Mouse (Mus musculus) gastrocnemius, postnatal 4 days (tissue): ENCODE measurements at regions not wholly inside any gene's neighbourhood (a gene's known extent, or its start where the extent isn't known, plus 50 kb on each side); places are given as distances from the start of the nearest gene placed in this dataset.

ENCODE experiments used
- DNase-seq, 2 experiments: peaks; one replicate each; pipeline ENCODE4 v3.0.0; 2021 to 2022; ENCODE audit warnings: low spot score in 2 of 2, mixed read lengths in 2 of 2

DNA sequence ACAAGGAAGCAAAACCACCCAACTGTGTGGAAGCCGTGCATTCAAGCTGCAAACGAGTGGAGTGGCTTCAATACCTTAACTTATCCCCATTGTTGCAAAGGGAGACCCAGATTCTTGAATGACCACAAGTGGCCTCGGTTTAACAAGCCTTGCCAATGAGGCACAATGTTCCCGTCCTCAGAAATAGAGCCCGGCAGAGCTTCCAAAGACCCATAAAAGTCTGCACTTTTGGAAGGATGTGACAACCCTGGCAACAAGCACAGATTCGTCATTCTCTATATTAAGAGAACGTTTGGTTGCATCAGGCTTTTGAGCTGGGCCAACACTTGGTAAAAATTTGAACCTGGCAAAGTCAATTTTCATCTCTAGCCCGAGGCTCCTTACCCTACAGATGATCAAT, 108.9 kb upstream of the Bcl6 start:
- DNase-seq, result no peak

DNA sequence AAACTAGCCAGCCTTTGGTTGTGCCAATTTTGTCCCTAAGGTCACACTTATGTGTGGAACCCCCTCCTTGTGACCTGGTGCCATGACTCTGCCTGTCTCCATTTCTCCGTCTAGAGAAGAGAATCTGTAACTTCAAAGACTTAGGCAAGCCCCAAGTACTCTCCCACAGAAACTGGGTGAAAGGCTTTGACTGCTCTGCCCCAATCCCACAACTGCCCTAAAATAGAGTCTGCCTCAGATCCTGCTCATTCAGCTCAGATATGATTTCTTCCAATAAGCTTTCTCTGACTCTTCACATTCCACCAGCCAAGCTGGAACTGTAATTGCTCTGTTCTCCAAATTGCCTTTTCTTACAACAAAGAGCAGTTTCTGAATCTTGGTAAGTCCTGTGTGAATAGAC, 107.4 kb upstream of the Bcl6 start:
- DNase-seq, result no peak

DNA sequence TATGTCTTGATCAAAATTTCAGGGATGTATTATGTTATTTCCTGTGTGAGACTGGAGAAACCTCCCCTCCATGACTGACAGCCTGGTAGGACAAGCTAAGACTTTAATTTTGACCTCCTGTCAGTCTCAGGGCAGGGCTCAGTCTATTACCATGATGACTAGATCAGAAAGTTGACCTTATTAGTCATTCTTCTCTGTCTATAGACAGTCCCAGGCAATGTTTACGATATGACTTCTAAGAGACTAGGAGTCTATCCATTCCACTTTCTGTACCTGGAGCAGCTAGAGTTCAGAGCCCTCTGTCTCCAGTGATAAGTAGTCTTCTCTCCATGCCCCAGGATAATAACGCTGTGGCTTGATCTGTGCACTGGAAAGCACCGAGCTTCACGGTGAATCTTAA, 107.0 kb upstream of the Bcl6 start:
- DNase-seq, result no peak

DNA sequence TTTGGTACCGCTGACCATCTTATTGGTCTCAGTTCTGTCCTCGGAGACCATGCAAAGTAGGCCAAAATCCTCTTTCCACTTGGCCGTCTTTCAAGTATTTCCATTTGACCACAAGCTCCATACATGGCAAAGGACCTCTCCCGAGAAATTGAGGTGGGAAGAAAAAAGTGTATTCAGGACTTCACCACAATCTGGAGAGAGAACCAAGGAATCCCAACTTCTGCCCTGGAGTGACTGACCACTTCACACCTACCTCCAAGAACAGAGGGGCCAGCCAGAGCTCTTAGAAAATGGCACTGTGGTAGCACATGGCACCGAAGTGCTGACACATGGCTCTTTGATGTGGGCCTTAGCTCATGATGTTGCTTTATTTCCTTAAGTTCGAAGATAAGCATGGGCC, 105.9 kb upstream of the Bcl6 start:
- DNase-seq, result no peak

DNA sequence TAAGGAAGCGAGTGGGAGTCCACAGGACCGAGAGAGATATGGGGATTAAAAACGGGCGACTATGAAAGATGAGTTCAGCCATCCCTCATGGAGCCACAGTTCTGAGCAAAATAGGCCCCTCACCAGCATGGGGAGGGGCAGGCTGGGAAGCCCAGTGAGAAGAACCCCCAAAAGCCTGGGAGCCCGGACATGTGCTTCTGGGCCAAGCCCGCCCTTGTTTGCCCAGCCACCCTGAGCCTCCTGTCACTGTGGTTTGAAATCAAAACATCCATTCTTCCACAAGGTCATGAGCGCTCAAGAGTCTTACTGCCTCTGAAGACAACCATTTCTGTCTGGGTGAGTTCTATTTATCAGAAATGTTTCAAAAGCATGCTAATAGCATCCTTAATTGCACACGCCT, 105.0 kb upstream of the Bcl6 start:
- DNase-seq, result no peak

DNA sequence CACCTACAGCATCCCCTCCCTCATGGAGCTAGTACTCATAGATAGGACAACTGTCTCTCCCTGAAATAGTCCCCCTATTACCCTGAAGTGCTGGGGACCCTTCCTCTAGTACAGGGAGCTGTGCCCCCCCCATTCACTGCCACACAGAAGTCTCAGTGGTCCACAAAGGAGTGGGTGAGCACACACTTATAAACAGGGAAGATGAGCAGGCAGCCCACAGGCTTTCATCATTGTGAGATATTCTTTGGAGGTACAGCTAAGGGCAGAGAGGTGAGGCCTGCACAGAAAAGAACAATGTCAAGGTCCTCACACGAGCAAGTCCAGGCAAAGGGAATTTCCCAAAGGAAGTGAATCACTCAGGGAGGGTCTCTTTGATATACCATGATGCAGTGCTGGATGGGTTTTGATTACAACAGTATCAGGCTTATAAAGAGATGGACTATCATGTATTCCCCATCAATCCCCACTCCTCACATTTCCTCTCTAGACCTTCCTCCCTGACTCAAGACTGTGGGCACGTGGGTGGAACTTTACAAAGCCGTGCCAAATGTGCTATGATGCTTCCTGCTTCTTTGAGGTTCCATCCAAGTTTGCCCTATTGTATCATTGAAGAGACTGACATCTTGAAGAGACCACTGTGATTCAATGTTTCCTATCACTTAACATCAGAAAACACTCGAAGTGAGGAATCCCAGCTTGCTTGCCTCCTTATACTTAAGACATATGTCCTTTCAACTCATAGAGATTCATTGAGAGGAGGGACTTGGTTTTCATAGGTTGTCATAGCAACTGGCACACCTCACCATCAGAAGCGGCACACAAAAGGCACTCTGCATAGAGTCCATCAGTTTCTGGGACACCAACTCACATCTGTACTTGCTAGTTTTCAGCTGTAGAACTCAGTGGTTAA, 104.2 kb upstream of the Bcl6 start:
- DNase-seq, result no peak

DNA sequence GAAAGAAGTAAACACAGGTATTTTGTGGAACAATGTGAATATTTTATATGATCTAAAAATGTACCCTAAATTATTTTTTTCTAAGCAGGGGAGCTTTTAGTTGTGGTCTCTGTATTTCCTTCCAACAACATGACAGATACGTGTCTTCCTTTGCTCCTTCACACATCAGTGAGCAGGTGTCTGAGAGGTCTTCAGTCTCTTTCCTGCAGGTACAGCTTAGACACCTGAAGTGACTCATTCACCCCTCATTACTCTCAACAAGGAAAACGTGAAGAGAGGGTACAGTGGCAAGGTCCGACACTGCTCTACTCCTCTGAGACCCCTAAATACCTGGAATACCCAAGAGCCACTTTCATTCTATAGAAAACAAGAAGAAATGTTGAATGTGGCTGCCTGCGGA, 103.5 kb upstream of the Bcl6 start:
- DNase-seq, result no peak

DNA sequence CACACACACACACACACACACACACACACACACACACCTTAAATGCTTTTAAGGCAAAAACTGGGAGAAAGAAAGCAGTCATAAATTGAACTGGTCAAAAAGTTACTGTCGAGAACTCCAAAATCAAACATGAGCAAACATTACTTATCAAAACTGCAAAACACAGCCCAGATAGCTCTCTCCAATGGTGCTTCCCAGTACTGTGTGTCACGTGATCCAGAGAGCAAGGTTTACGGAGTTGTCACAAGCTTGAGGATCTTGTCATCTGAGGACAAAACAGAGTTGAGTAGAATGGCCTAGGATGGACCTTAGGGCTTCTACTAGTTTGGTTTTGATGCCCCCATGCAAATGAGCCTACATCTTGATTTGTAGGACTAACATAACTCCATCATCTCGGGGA, 102.3 kb upstream of the Bcl6 start:
- DNase-seq, result no peak

DNA sequence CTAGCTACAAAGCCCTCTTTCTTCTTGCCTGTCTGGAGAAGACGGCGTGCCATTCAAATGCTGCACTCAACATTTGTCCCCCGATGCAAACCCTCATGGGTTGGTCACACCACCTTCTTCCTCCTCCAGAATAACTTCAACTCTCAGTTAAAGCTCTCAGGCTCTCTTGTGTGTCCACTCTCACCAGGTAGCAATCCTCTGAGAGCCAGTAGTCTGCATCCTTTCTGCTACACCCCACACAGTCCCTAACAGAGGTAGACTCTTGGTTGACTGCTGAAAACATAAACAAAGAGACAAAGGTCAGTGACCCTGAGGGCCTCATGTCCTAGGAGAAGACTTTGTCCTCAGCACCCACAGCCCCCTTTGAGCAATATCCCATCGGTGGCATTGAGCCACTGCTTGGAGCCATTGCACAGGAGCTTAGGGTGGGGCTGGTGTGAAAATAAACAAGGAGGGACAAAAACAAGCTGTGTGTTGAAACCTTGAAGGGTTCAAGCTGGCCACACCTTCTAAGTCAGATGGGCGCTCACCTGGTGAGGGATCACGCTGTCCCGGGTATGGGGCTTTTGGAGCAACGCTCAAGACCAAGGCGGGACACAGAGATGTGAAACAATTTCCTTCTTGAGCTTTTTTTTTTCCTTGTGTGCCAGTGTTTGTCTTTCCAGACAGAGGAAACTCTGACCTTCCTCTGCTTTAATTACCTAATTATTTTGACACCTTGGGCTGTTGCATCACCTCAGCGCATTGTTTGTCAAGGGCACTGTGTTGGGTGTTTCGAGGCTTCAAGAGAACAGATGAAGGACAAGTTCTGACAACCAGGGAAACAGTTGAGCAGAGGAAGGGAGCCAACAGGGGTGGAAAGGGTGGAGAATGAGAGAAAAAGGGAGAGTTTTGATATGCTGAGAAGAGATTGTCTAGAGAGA, 101.4 kb upstream of the Bcl6 start:
- no peak for DNase-seq

DNA sequence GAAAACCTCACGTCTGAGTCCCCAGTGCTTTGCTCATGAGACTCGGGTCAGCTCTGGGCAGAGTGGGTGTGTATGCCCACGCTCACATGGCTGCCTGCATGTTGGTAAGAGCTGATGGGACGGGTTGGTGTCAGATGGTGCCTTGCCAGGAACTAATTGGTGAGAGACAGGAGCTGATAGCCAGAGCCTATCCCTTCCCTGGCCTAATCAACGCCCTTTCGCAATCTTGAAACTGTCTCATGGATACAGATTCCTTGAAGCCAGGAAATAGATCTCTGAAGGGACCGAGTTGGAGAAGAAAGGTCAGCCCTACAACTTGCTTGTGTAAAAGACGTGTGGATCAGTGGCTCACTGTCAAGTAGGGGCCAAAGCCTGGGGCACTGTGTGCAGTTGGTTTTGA, 95.3 kb upstream of the Bcl6 start:
- DNase-seq, result no peak

DNA sequence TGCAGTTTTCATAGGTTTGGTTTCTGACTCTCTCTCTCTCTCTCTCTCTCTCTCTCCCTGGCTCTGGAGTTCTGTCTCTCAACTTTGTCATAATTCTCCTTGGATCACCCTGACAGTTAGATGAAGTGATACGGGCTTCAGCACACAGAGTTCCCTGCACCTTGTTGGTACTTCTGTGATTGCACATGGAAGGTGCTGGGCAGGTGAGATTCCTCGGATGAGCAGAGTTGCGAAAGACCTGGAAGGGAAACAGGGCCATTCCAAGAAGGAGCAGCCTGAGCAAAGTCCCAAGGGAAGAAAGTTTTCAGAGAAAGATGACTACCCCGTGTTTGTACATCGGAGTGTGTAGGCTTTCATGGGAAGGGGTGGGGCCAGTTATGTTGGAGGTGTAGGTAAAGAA, 91.8 kb upstream of the Bcl6 start:
- no peak for DNase-seq

DNA sequence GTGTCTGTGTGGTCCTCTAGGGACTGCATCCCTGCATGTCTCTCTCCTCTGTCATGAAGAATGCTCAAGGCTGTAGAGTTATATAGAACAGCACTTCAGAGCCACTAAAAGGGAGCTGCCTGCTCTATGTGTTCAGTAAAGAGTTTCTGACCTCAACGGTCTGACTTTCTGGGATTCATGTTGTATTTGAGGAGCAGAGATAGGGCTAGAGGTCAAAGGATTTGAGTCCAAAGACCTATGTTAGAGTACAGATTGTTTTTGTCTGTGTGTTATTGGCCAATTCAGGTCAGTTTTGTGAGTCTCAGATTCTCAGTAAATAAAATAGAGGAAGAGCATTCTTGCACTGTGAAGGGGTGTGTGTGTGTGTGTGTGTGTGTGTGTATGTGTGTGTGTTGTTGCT, 90.0 kb upstream of the Bcl6 start:
- DNase-seq, result no peak

DNA sequence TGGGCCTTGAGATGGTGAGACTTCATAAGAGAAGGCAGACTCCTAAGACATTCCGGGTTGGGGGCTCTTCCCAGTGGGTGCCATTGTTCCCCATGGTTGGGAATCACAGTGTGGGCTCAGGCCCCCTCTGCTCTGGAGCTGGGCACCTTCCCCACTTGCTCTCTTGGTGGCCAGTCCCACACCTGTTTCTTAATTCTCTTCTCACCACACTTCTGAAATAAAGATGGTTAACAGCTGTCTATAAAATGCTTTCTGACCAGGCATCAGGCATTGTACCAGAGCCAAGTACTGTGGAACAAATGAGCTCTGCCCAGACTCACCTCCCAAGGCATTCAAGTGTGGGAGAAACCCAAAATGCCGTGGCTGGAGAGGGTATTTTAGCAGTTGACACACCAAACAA, 88.8 kb upstream of the Bcl6 start:
- DNase-seq, result no peak

DNA sequence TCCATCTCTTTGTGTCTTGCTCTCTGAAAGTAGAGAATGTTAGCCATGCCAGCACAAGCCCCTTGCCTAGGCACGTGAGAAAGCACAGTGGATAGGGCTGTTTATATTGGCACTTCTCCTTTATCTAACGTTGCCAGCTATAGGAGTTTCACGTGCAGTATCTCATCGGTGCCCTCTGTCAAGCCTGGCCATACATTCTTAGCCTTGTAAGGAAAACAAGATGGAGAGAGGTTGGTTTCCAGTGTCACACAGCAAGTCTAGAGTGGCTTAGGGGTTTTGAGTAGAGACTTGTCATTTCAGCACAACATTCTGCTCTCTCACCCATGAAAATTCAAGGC, 88.1 kb upstream of the Bcl6 start:
- no peak for DNase-seq

DNA sequence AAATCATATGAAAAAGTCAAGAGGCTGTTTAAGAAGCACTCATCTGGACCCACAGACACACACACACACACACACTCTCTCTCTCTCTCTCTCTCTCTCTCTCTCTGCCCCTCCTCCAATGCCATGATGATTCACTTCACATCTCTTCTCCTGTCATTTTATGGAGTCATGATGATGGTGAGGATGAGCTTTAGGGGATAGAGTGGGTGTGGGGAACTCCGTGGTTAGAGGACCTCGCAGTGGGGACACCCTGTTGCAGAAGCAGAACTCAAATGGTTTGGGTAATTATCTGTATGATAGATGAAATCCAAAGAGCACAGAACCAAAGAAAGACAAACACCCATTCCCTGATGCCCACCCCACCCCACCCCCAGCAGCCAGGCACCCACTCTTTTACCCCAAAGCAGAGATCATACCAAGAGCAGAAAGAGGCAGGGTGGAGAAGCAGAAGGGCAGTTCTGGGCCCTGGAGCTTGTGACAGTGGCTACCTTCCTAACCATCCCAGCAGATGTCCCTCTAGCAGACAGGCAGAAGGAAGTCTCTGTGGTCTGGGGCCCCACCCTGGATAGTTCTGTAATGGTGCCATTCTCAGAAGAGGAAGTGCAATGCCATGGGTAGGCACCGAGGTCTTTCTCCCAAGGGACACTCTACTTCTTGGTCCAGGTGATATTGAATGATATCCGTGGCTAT, 87.6 kb upstream of the Bcl6 start:
- no peak for DNase-seq

DNA sequence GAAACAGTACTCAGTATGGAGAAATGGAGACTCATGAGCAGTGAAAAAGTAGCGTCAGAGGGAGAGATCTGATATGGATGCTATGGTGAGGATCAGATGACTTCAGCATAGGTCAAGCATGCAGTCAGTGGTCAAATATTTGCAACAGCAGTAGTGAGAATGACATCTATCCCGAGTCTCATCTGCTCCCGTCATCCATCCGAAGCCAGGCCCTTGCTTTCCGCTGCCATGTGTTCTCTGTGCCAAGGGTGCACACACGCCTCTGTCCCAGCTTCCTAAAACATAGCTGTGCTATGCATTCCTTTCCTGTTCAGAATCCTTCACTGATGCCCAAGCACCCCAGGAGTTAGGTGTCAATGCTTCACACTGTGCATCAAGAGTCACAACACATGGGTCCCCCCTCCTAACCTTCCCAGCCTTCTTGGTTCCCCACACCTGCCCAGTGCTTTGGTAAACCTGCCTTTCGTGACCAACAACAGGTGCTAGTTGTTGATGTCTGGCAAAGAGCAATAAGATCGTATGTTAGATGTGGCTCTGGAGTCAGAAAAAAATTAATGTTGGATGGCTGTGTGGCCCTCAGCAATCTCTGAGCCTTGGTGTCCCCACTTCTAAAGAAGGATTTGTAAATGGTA, 85.1 kb upstream of the Bcl6 start:
- no peak for DNase-seq

DNA sequence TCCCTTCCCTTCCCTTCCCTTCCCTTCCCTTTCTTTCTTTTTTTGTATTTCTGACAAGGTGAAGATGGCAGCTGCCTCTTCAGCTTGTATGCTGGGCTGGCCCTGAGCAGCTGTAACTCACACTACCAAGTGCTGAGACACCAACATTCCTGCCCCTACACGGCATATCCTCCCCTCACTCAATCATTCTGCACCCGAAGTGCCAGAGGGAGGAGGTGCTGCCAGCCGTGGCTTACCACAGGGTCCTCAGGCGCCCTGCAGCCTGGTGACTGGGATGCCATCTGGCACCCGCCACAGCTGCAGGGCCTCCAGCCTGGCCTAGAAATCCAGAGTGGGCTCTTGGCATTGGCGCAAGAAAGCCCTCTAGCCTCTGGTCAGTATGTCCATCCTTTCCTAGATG, 84.4 kb upstream of the Bcl6 start:
- peak; percentile 31 to 49 for DNase-seq

DNA sequence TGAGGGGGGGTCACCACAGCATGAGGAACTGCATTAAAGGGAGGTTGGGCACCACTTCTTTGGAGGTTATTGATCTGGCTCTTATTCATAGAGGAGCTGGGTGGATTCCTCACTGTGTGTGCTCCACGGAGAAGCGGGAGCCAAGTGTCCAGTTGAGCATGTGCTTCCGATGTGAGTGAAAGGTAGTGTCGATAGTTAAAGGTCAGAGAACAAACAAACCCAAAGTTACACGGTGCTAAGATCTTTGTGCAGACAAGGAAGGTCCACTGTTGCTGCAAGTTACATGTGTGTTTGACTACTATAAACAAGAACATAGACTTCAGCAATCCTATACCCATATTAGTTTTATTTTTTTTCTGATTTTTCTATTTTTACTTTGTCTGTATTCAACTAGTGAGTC, 80.8 kb upstream of the Bcl6 start:
- no peak for DNase-seq

DNA sequence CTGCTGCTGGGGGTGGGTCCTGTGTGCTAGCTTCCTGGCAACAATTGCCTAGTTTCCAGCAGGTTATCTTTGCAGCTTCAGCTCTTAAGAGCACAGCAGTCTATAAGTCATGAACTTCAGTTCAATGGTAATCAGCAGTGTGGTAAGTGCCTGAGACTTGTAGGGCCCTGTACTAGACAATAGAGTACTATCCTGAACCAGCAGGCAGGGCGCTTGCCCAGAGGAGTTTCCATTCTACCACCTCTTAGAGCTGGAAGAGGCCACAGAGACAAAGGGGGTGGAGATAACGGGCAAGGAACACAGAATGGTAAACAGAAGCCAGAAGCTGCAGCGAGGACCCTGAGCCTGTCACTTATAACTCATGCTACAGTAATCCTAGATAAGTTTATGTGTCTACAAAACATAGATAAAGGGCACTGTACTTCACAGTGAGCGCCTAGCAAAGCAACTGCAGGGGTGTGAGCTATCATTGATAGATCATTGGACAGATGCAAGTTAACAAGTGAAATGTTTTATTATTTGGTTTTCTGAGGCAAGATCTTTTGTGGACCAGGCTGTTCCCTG, 79.7 kb upstream of the Bcl6 start:
- DNase-seq, result no peak

DNA sequence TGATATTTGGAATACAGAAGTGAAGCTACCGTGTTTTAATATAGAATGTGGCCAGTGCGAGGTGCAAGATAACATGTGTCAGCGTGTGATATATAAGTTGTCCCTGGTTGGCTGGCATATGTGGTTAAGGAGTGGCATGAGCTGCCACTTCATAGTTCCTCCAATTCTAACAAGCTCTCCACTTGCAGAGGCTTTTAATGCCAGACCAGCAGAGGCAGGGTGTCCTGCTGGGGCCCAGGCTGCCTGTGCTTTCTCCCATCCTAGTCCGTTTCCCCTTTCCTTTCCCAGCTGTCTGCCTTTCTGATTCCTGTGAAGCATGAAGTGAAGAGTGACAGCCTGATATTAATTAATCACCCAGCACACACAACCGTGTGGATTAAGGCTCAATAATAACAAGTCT, 73.7 kb upstream of the Bcl6 start:
- DNase-seq, result no peak

DNA sequence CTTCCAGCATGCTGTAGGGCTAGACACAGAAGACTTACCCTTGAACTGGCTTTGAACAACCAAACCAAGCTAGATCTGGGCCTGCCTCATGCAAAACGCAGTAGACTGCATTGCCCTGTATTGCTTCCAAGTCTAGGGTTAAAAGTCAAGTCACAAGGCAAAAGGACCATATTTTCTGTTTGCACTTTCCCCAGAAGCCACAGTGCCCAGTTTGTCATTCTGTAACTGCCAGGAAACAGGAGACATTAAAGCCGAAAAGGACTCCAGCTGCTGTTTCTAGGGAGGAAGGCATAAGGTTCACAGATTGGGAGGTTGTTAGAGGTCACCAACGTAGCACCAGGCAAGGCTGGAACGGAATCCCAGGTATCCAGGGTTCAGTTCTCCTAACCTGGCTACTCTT, 72.8 kb upstream of the Bcl6 start:
- DNase-seq, result no peak
